Mouse (Mus musculus) liver, embryonic 14.5 days (tissue): ENCODE results near the gene Ubtd2. TPM values are rescaled to one million over a fixed set of nuclear protein-coding genes. Genes with fewer than 3 reads are reported as not detected.

Experiments used
- ATAC-seq: fragments of 200-750 bp; cut with Nextera tagmentation; 2 replicates; pipeline ENCODE4 v1.8.0; 2017; ENCODE audit warnings: moderate number of reproducible peaks, mild to moderate bottlenecking, moderate library complexity; ENCODE audit not compliant: insufficient read depth
- DNase-seq, 3 experiments: peaks; one replicate each; pipeline ENCODE4 v3.0.0-alpha.2; 2012 to 2013; ENCODE audit warnings: low read depth in 3 of 3, low spot score in 3 of 3
- H3K27ac ChIP-seq: fragments of 300-500 bp; sonication (generic); 2 replicates; pipeline ENCODE4 v1.5.1; 2014; ENCODE audit warnings: moderate library complexity, mild to moderate bottlenecking, control low read depth, inconsistent platforms
- H3K27me3 ChIP-seq: fragments of 300-500 bp; sonication (generic); 2 replicates; pipeline ENCODE4 v1.6.1; 2014; ENCODE audit warnings: mild to moderate bottlenecking, low read length, moderate library complexity; ENCODE audit not compliant: control insufficient read depth, insufficient read depth
- H3K36me3 ChIP-seq: fragments of 300-500 bp; sonication (generic); replicated peaks from 2 replicates; pipeline ENCODE4 v1.6.1; 2014; ENCODE audit warnings: low read depth; ENCODE audit not compliant: control insufficient read depth, insufficient read depth
- H3K4me1 ChIP-seq, 2 experiments: fragments of 200-500 bp in 1 of 2; fragments of 300-500 bp in 1 of 2; sonication (generic) in 1 of 2; replicated peaks; 2 replicates each; pipeline ENCODE4 v1.6.1; 2012 to 2014; ENCODE audit warnings: antibody characterized with exemption in 1 of 2, inconsistent platforms in 1 of 2, low read length in 1 of 2; ENCODE audit not compliant: control insufficient read depth in 2 of 2, insufficient read depth in 2 of 2
- H3K4me2 ChIP-seq: fragments of 300-500 bp; sonication (generic); 2 replicates; pipeline ENCODE4 v1.6.1; 2014; ENCODE audit warnings: low read depth, mild to moderate bottlenecking, control low read depth, moderate library complexity
- H3K4me3 ChIP-seq, 2 experiments: fragments of 200-500 bp in 1 of 2; fragments of 300-500 bp in 1 of 2; sonication (generic) in 1 of 2; 2 replicates each; pipeline ENCODE4 v1.5.1; 2012 to 2014; ENCODE audit warnings: low read depth in 2 of 2, low read length in 2 of 2, mild to moderate bottlenecking in 2 of 2, control low read depth in 1 of 2, inconsistent platforms in 1 of 2, moderate library complexity in 1 of 2; ENCODE audit not compliant: insufficient read depth in 1 of 2
- H3K9ac ChIP-seq: fragments of 300-500 bp; sonication (generic); replicated peaks from 2 replicates; pipeline ENCODE4 v1.6.1; 2014; ENCODE audit warnings: mild to moderate bottlenecking, control low read depth, moderate library complexity
- H3K9me3 ChIP-seq: fragments of 300-500 bp; sonication (generic); 2 replicates; pipeline ENCODE4 v1.6.1; 2016; ENCODE audit warnings: low read length, mixed read lengths; ENCODE audit not compliant: control insufficient read depth
- CTCF ChIP-seq: IDR thresholded peaks from 2 replicates; pipeline ENCODE4 v1.5.1; 2016; ENCODE audit warnings: antibody characterized with exemption, low read depth, control low read depth
- EP300 ChIP-seq: IDR thresholded peaks from 2 replicates; pipeline ENCODE4 v1.6.1; 2016; ENCODE audit warnings: antibody characterized with exemption, low read depth
- WGBS: fragments of 180-500 bp; shearing (Covaris S2); extraction: QIAGEN DNeasy Blood & Tissue Kit; methylation state at CpG from one replicate; pipeline ENCODE4 v1.1.7; 2014; ENCODE audit not compliant: insufficient replicate concordance; 5-methylcytosine and 5-hydroxymethylcytosine counted together
- polyA plus RNA-seq, 2 experiments: library from polyadenylated mRNA; depleted of rRNA in 1 of 2; stranded (reverse) in 1 of 2; unstranded in 1 of 2; fragments of >200 nt; fragmentation: Nextera tagmentation in 1 of 2; extraction: Ambion mirVana in 1 of 2; gene quantifications; 2 replicates each; pipeline versions ENCODE4 v1.2.1 to v1.2.3; 2012 to 2014

The Ubtd2 gene
- polyA plus RNA-seq, 2 experiments: 2.8 to 3.2 TPM

GRCm38 (mm10) chr11:32532765-32533481, 77.8 kb downstream of the Ubtd2 start, which contains the start of gene Stk10:
TSS of gene Stk10 (plus strand) at chr11:32533305.
- WGBS: under 1% methylated on average over 62 of the region's 82 CpGs
- Histone ChIP-seq H3K9ac (peak within 1 kb of the TSS; percentile 84), H3K4me3 (peak within 1 kb of the TSS; percentile 68 to 85), H3K9me3 (no peaks in the 10 kb centered on the region), H3K4me1 (peaks cover 15 to 30% of the 10 kb centered on the region in 2 experiments), H3K27ac (peak within 1 kb of the TSS; percentile 51), H3K27me3 (no peaks in the 10 kb centered on the region), H3K36me3 (no peaks in the 10 kb centered on the region), H3K4me2 (peak within 1 kb of the TSS; percentile 88)
- TF ChIP-seq CTCF (no peak; the same call in 1 of the 2 replicates), EP300 (no peak)
- ATAC-seq (peak; percentile 95), DNase-seq (peak; percentile 72 to 76 (median 74))

- WGBS: 2% methylated on average over 24 of the region's 24 CpGs
- peaks cover 21 to 37% of the 10 kb centered on the region in 2 experiments for H3K4me1 ChIP-seq
- ATAC-seq: peak; percentile 52
- peak in 2 of 3 experiments; percentile 40 to 60 for DNase-seq
- no peaks in the 10 kb centered on the region for H3K9me3 ChIP-seq
- H3K27me3 ChIP-seq: no peaks in the 10 kb centered on the region
- peak overlapping the region; percentile 81 for H3K9ac ChIP-seq
- H3K4me3 ChIP-seq: peak overlapping the region; percentile 68 to 73
- H3K27ac ChIP-seq: peak overlapping the region; percentile 12
- peak overlapping the region; percentile 88 for H3K4me2 ChIP-seq
- no peaks in the 10 kb centered on the region for H3K36me3 ChIP-seq
- TF ChIP-seq EP300 (no peak), CTCF (no peak)
Observed at GRCm38 (mm10) chr11:32533482-32534261, 78.5 kb downstream of the Ubtd2 start.

GRCm38 (mm10) chr11:32534453-32535075, 79.4 kb downstream of the Ubtd2 start:
- H3K4me2 ChIP-seq: peak overlapping the region; percentile 88
- no peaks in the 10 kb centered on the region for H3K9me3 ChIP-seq
- DNase-seq (peak in 1 of 3 experiments; percentile 40), ATAC-seq (peak; percentile 10; the same call in 1 of the 2 replicates)
- H3K36me3 ChIP-seq: no peaks in the 10 kb centered on the region
- WGBS: 54% methylated on average over 7 of the region's 7 CpGs
- peak overlapping the region; percentile 68 to 73 for H3K4me3 ChIP-seq
- peaks cover 28 to 45% of the 10 kb centered on the region in 2 experiments for H3K4me1 ChIP-seq
- H3K27ac ChIP-seq: peak overlapping the region; percentile 63
- TF ChIP-seq EP300 (no peak), CTCF (no peak)
- no peaks in the 10 kb centered on the region for H3K27me3 ChIP-seq
- H3K9ac ChIP-seq: peak overlapping the region; percentile 81

GRCm38 (mm10) chr11:32535646-32536045, 80.5 kb downstream of the Ubtd2 start:
- Histone ChIP-seq H3K27ac (no peak overlapping the region), H3K27me3 (no peaks in the 10 kb centered on the region), H3K4me1 (peaks cover 31 to 55% of the 10 kb centered on the region in 2 experiments), H3K9me3 (no peaks in the 10 kb centered on the region), H3K9ac (no peak overlapping the region), H3K4me2 (peak overlapping the region; percentile 88), H3K36me3 (no peaks in the 10 kb centered on the region), H3K4me3 (no peak overlapping the region)
- TF ChIP-seq CTCF (no peak), EP300 (no peak)
- no peak for ATAC-seq
- no peak for DNase-seq
- 82% methylated on average over 4 of the region's 4 CpGs for WGBS
